Mouse (Mus musculus) urinary bladder, postnatal 10 days (tissue): Measurements from ENCODE around the gene Mcur1.

Source experiments
- DNase-seq: peaks from one replicate; pipeline ENCODE4 v3.0.0; 2022; ENCODE audit warnings: low spot score

Mcur1 gene

DNA sequence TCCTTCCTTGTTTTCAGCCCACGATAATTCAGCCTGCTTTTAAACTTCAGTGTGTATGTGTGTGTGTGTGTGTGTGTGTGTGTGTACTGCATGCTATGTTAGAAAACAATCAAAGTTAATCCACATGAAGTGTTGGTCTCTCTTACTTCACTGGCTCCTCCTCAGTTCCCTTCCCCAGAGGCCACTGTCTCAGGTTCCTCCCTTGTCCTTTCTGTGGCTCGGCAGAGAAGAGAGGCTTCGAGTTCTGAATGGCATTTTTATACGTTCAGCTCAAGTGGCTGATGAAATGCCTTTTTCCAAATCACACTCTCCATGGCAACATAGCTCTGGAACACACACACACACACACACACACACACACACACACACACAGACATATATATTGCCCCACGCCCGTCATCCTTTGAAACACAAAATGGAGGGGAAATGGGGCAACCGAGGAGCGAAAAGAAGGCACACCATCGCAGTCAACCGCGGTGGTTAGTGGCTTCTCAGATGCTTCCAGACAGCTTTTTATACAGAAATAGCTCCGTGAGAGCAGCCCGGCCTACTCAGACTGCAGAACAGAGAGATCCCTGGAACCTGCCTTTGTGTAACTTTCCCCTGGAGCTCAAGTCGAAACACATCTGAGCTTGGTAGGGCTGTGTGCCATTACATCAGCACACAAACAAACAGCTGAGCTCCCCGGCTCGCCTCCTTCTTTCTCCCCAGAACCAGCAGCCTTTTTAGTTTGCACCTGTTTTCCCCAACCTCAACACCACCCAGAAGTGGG is 34.4 kb downstream of the Mcur1 start:
- no peak for DNase-seq

- no peak for DNase-seq
Observed at GRCm38 (mm10) chr13:43524491-43525362, 35.3 kb downstream of the Mcur1 start.

DNA sequence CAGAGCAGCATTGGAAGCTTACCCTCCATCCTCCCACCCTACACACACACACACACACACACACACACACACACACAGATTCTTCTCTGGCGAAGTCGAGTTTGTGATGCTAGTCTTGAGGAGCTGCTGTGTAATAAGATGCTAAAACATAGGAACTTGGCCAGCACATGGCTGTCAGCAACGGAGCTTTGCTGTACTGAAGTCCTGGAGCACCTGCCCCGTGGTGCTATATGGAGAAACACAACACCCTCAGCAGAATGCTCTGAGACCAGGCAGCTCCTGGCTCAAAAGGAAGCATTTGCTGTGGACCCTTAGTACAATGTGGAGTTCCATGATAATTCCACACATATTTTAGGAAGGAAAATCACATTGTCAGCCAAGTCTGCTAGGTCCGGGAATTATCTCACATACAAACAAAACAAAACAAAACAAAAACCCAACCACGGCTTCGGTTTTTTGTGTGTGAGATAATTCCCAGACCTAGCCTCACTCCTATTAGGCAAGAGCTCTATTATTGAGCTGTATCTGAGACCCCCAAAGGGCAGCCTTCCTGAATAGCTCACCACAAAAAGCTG is 36.0 kb downstream of the Mcur1 start:
- DNase-seq: no peak

GRCm38 (mm10) chr13:43521940-43522339 is 38.1 kb downstream of the Mcur1 start:
- DNase-seq: no peak

DNA sequence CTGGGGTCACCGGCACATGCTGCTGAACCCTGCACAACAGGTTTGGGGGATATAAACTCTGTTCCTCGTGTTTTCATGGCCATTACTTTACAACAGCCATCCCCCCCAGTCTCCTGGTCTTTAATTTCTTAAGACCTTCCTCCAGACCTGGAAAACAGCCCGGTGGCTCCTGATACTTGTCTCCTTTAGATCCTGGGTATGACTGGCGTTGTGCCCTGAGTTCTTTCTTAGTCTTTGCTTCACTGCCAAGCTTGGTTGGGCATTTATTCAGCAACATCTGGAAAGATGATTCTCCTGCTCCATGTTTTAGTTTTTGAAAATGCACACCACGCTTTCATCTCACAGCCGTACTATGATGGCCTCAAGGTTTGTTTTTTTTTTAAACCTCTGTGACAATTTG is 40.7 kb downstream of the Mcur1 start:
- DNase-seq: no peak

DNA sequence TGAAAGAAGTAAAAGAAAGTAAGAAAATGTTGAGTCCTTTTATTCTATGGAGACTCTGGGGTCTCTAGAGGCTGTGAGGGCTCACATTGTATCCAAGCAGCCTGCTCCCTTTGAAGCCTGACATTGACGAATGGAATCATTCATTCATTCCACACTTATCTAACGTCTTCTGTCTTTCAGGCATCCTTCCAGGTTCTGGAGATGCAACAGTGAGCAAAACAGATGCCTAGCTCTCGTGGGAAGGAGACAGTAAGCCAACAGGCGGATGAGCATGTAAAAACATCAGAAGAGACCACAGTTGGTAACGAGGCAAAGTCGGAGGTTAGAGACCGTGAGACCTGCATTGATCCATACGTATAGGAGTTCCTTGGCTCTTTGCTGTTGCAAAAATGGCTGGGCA is 42.6 kb downstream of the Mcur1 start:
- no peak for DNase-seq

- no peak for DNase-seq
Observed at GRCm38 (mm10) chr13:43516931-43517330, 43.1 kb downstream of the Mcur1 start.

DNA sequence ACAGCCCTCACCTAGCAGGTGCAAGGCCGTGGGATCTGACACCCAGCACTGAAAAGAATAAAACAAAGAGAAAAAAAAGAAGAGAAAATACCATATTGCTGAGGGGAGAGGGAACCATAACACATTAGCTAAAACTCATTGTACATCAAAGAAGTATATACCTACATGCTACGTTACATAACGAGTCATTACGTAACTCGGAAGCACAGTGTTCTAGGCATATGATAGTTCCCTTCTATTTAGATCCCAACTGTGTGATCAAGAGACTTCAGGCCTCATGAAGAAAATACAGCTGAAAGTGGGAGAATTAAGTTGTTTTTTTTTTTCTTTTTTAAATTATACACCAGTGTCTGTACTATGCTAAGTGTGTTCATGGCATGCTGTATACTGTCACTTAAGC is 43.9 kb downstream of the Mcur1 start:
- DNase-seq: no peak

DNA sequence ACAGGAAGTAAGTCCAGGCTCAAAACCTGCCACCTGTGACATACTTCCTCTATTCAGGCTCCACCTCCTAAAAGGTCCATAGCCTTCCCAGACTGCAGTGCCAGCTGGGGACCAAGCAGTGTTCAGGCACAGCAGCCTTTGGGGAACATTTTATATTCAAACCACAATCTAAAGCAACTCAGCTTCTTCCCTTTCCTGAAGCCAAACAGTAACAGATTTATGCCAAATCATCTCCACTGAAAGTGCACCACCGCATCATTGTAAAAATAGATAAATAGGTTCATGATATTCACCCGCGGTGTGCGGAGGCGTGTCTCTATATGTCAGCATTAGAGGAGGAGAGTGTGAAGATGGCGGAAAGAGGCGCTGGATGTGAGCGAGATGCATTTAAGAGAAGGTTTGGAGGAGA is 45.0 kb downstream of the Mcur1 start:
- no peak for DNase-seq

GRCm38 (mm10) chr13:43512736-43513135 is 47.3 kb downstream of the Mcur1 start:
- DNase-seq: no peak

DNA sequence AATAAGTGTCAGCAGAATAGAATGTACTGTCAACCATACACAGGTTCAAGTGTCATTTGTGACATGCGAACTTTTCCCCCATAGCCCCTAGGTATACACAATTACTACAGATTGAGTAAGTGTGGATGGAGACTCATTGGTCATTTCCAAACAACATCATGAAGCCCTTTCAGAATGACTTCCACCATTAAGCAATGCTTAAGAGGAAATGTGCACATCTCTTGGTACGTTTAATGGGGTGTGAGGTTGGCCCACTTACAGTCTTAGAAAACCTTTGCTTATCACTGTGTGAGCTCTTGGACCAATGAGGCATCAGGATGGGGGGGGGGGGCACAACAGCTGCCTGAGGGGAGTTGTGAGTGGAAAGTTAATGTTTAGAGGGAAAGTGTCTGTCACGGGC is 54.2 kb downstream of the Mcur1 start:
- no peak for DNase-seq

- no peak for DNase-seq
Observed at GRCm38 (mm10) chr13:43503395-43503850, 56.6 kb downstream of the Mcur1 start.

DNA sequence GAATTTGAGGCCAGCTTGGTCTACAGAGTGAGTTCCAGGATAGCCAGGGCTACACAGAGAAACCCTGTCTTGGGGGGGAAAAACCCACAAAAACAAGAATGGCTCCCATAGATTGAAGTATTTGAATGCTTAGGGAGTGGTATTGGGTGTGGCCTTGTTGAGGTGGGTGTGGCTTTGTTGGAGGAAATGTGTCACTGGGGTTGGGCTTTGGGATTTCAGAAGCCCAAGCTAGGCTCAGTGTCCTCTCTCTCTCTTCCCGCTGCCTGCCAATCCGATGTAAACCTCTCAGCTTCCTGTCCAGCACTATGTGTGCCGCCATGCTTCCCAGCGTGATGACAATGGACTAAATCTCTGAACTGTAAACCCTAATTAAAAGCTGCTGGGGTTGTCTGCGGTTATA is 58.4 kb downstream of the Mcur1 start:
- no peak for DNase-seq

DNA sequence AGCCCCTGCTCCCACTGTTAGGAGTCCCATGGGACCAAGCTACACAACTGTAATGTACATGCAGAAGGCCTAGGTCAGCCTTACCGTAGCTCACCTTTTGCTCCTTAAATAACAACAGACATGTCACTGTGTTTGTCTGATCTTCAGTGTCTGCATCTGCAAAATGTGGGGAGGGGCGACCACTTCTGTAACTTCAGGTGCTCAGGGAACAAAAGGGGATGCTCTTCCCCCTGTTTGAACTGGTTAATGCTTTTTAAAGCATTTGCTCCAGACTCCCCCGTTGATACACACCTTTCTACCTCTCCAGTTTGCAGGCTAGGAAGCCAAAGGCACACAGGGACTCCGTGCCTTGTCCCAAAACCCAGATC is 59.5 kb downstream of the Mcur1 start:
- DNase-seq: no peak

- DNase-seq: no peak
Observed at GRCm38 (mm10) chr13:43499731-43500482, 60.1 kb downstream of the Mcur1 start.

- DNase-seq: no peak
Observed at GRCm38 (mm10) chr13:43498849-43499248, 61.1 kb downstream of the Mcur1 start.

- DNase-seq: no peak
Observed at GRCm38 (mm10) chr13:43497769-43498168, 62.2 kb downstream of the Mcur1 start.

DNA sequence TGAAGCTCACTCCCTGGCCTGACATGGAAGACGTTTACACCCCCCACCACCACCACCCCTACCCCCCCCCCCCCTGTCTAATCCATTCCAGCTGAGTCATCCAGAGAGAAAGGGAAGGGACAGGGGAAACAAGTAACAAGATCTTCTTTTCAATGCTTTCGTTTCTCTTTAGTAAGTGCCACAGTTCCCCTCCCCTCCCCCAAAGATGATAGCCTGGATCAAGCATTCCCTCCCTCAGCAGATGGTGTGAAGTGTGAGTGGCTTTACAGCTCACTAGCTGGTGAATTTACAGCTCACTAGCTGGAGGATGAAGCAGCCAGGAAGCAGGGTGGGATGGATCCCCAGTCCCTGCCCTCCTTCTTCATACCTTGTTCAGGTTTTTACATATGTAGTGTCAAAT is 63.3 kb downstream of the Mcur1 start:
- DNase-seq: no peak

GRCm38 (mm10) chr13:43495645-43496044 is 64.3 kb downstream of the Mcur1 start:
- DNase-seq: no peak

- no peak for DNase-seq
Observed at GRCm38 (mm10) chr13:43493725-43494124, 66.3 kb downstream of the Mcur1 start.

DNA sequence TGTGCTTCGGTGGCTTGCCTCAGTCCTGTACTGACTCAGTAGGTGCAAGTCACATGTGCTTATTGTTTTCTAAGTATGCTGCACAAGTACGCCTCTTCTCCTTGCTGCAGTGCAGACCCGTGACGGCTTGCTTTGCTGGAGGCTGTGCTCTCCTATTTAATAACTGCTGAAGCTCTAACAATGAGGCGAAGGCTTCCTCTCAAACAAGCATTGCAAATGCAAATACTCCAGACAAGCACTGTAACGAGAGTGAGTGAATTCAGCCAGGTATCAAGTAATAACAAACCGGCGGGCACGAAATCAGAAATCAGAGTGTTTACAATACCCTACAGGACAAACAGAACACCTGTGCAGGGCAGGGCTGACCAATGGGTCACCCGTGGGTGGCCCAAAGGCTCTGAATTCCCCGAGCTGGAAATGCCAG is 66.9 kb downstream of the Mcur1 start:
- DNase-seq: no peak
